23 mouse cellular contexts compared by ENCODE assay signal in genomic region chr17:68057264-68057663, GRCm38 (mm10).
"Had no signal": no experiment of that assay in that cellular context is flagged by ENCODE, and none has a peak within 500 bp of the region (broad histone marks: within the 10 kb centered on the region; RNA-seq: fewer than 3 reads in every experiment).

No protein-coding gene starts in this region.

- DNase-seq: kidney, adult 8-10 months; kidney, postnatal 10 days; kidney, postnatal 36 days; liver; lung, adult 18-20 months; lung, postnatal 10 days; lung, postnatal 36 days; retina, postnatal 1 day; right cerebral cortex, postnatal 4 days; thymus, adult 2 months; thymus, postnatal 14 days; thymus, postnatal 4 days had no signal

- H3K4me1 ChIP-seq: kidney, embryonic 15.5 days; limb, embryonic 10.5 days; limb, embryonic 13.5 days; liver, embryonic 12.5 days; liver, embryonic 15.5 days; lung, embryonic 15.5 days; midbrain, embryonic 12.5 days; midbrain, embryonic 15.5 days; neural tube, embryonic 13.5 days had no signal

- H3K9ac ChIP-seq: kidney, embryonic 15.5 days; limb, embryonic 13.5 days; liver, embryonic 12.5 days; liver, embryonic 15.5 days; lung, embryonic 15.5 days; midbrain, embryonic 12.5 days; midbrain, embryonic 15.5 days; neural tube, embryonic 13.5 days had no signal

- H3K4me2 ChIP-seq: kidney, embryonic 15.5 days; limb, embryonic 13.5 days; liver, embryonic 12.5 days; liver, embryonic 15.5 days; lung, embryonic 15.5 days; midbrain, embryonic 12.5 days; midbrain, embryonic 15.5 days; neural tube, embryonic 13.5 days had no signal

- H3K27me3 ChIP-seq: kidney, embryonic 15.5 days; limb, embryonic 13.5 days; liver, embryonic 12.5 days; liver, embryonic 15.5 days; lung, embryonic 15.5 days; midbrain, embryonic 12.5 days; midbrain, embryonic 15.5 days; neural tube, embryonic 13.5 days had no signal

- H3K36me3 ChIP-seq: kidney, embryonic 15.5 days; limb, embryonic 10.5 days; limb, embryonic 13.5 days; liver, embryonic 12.5 days; liver, embryonic 15.5 days; lung, embryonic 15.5 days; midbrain, embryonic 12.5 days; midbrain, embryonic 15.5 days; neural tube, embryonic 13.5 days had no signal

- ATAC-seq: intestine, postnatal 0 days; liver, embryonic 12.5 days; midbrain, embryonic 15.5 days had no signal

- H3K4me3 ChIP-seq: kidney, embryonic 15.5 days; limb, embryonic 10.5 days; limb, embryonic 13.5 days; liver, embryonic 12.5 days; liver, embryonic 15.5 days; lung, embryonic 15.5 days; midbrain, embryonic 12.5 days; midbrain, embryonic 15.5 days; neural tube, embryonic 13.5 days had no signal

- H3K9me3 ChIP-seq: kidney, embryonic 15.5 days; limb, embryonic 10.5 days; limb, embryonic 13.5 days; liver, embryonic 12.5 days; liver, embryonic 15.5 days; lung, embryonic 15.5 days; midbrain, embryonic 12.5 days; midbrain, embryonic 15.5 days; neural tube, embryonic 13.5 days had no signal

- H3K27ac ChIP-seq: kidney, embryonic 15.5 days; limb, embryonic 10.5 days; limb, embryonic 13.5 days; liver, embryonic 12.5 days; liver, embryonic 15.5 days; lung, embryonic 15.5 days; midbrain, embryonic 12.5 days; midbrain, embryonic 15.5 days; neural tube, embryonic 13.5 days; stomach, postnatal 0 days had no signal
